Mouse (Mus musculus) CH12.LX (cell line): ENCODE data around the gene Cnn2. TPM values are rescaled to one million over a fixed set of nuclear protein-coding genes. Genes with fewer than 3 reads are reported as not detected.

ENCODE experiments used
- DNase-seq: peaks from one replicate; pipeline ENCODE4 v3.0.0-alpha.2; 2013; ENCODE audit errors: extremely low read depth
- H3K27ac ChIP-seq: 2 replicates; pipeline ENCODE4 v1.5.1; 2012; ENCODE audit warnings: low read depth, mild to moderate bottlenecking, control low read depth, moderate library complexity; ENCODE audit not compliant: insufficient read depth
- H3K27me3 ChIP-seq: replicated peaks from 2 replicates; pipeline ENCODE3; 2012; ENCODE audit warnings: inconsistent platforms
- H3K36me3 ChIP-seq, 2 experiments: replicated peaks in 1 of 2; 2 replicates each; pipeline versions ENCODE3 to v1.6.1; 2012; ENCODE audit warnings: inconsistent platforms in 1 of 2, low read length in 1 of 2, mild to moderate bottlenecking in 1 of 2, mixed read lengths in 1 of 2, moderate library complexity in 1 of 2; ENCODE audit not compliant: control insufficient read depth in 1 of 2, insufficient read depth in 1 of 2
- H3K4me1 ChIP-seq, 2 experiments: 2 replicates each; pipeline ENCODE4 v1.6.1; 2012; ENCODE audit warnings: inconsistent platforms in 1 of 2, moderate library complexity in 1 of 2; ENCODE audit not compliant: insufficient read depth in 2 of 2, control insufficient read depth in 1 of 2
- H3K4me2 ChIP-seq: 2 replicates; pipeline ENCODE4 v1.6.1; 2012; ENCODE audit warnings: low read depth, mild to moderate bottlenecking, control low read depth; ENCODE audit not compliant: poor library complexity, insufficient read depth, severe bottlenecking
- H3K4me3 ChIP-seq, 3 experiments: fragments of 150-350 bp in 1 of 3; sonication (generic) in 1 of 3; replicated peaks in 1 of 3; 2 replicates each; pipeline versions ENCODE3 to v1.5.1; 2011 to 2012; ENCODE audit warnings: low read depth in 2 of 3, low read length in 2 of 3, mild to moderate bottlenecking in 2 of 3, moderate library complexity in 2 of 3, control low read depth in 1 of 3, improper control_type of control experiment in 1 of 3, inconsistent platforms in 1 of 3, mixed read lengths in 1 of 3; ENCODE audit not compliant: poor library complexity in 1 of 3
- H3K79me2 ChIP-seq: replicated peaks from 2 replicates; pipeline ENCODE4 v1.6.1; 2012; ENCODE audit warnings: mild to moderate bottlenecking, moderate library complexity; ENCODE audit not compliant: control insufficient read depth, poor library complexity, insufficient read depth, severe bottlenecking; ENCODE audit errors: extremely low read depth
- H3K9ac ChIP-seq: 2 replicates; pipeline ENCODE4 v1.6.1; 2012; ENCODE audit warnings: low read depth, mild to moderate bottlenecking, control low read depth, moderate library complexity; ENCODE audit not compliant: insufficient read depth
- H3K9me3 ChIP-seq: replicated peaks from 2 replicates; pipeline ENCODE3; 2012; ENCODE audit warnings: low read length, inconsistent platforms, mixed read lengths
- ELF1 ChIP-seq: IDR thresholded peaks from 2 replicates; pipeline ENCODE4 v1.6.1; 2014; ENCODE audit warnings: low read depth, mild to moderate bottlenecking, inconsistent platforms, low read length, improper control_type of control experiment
- ETS1 ChIP-seq: conservative IDR thresholded peaks from 2 replicates; pipeline ENCODE4 v1.6.1; 2012; ENCODE audit warnings: low read depth, mild to moderate bottlenecking, inconsistent platforms, low read length, improper control_type of control experiment, moderate library complexity
- JUND ChIP-seq: conservative IDR thresholded peaks from 2 replicates; pipeline ENCODE4 v1.6.1; 2011; ENCODE audit warnings: low read depth, low read length, improper control_type of control experiment
- MEF2A ChIP-seq: IDR thresholded peaks from 2 replicates; pipeline ENCODE4 v1.6.1; 2014; ENCODE audit warnings: low read depth, mild to moderate bottlenecking, inconsistent platforms, low read length, improper control_type of control experiment, borderline replicate concordance
- MXI1 ChIP-seq: IDR thresholded peaks from 2 replicates; pipeline ENCODE4 v1.6.1; 2011; ENCODE audit warnings: mild to moderate bottlenecking, low read depth, low read length, improper control_type of control experiment
- PAX5 ChIP-seq: IDR thresholded peaks from 2 replicates; pipeline ENCODE4 v1.6.1; 2012; ENCODE audit warnings: low read length, inconsistent platforms, mixed read lengths
- POLR2AphosphoS2 ChIP-seq: IDR thresholded peaks from 2 replicates; pipeline ENCODE4 v1.6.1; 2011; ENCODE audit warnings: low read depth, low read length, improper control_type of control experiment
- RCOR1 ChIP-seq: conservative IDR thresholded peaks from 2 replicates; pipeline ENCODE4 v1.6.1; 2012; ENCODE audit warnings: low read depth, mild to moderate bottlenecking, inconsistent platforms, low read length, improper control_type of control experiment
- SIN3A ChIP-seq: IDR thresholded peaks from 2 replicates; pipeline ENCODE4 v1.6.1; 2012; ENCODE audit warnings: low read length, improper control_type of control experiment, inconsistent platforms
- UBTF ChIP-seq: IDR thresholded peaks from 2 replicates; pipeline ENCODE4 v1.6.1; 2012; ENCODE audit warnings: low read depth, mild to moderate bottlenecking, inconsistent platforms, low read length, improper control_type of control experiment, moderate library complexity
- ZKSCAN1 ChIP-seq: IDR thresholded peaks from 2 replicates; pipeline ENCODE4 v1.6.1; 2012; ENCODE audit warnings: low read depth, inconsistent platforms, low read length, improper control_type of control experiment, borderline replicate concordance
- ZMIZ1 ChIP-seq: IDR thresholded peaks from 2 replicates; pipeline ENCODE4 v1.6.1; 2012; ENCODE audit warnings: low read depth, mild to moderate bottlenecking, inconsistent platforms, low read length, improper control_type of control experiment
- ZNF384 ChIP-seq: IDR thresholded peaks from 2 replicates; pipeline ENCODE4 v1.6.1; 2012; ENCODE audit warnings: low read depth, low read length, improper control_type of control experiment, inconsistent platforms
- dilution Hi-C: fragments of 300-500 bp; cut with MboI; formaldehyde crosslinking; loops from 2 replicates; pipeline ENCODE4 v1.14.3; 2020; ENCODE audit warnings: low sequenced_read_pairs; ENCODE audit not compliant: extremely low pct_unique_long_range_greater_than_20kb, extremely low pct_ligation_motif_present
- in situ Hi-C: fragments of 300-500 bp; cut with MboI; formaldehyde crosslinking; loops from 3 replicates; pipeline ENCODE4 v1.14.3; 2019; ENCODE audit warnings: low sequenced_read_pairs, low pct_ligation_motif_present, low pct_unique_long_range_greater_than_20kb, mixed read lengths
- polyA plus RNA-seq: library from polyadenylated mRNA; unstranded; fragments of >175 nt; gene quantifications from 2 replicates; pipeline ENCODE4 v1.2.1, GENCODE M21; 2012; ENCODE audit warnings: low read depth; ENCODE audit not compliant: insufficient read length
- total RNA-seq, 2 experiments: library from RNA; depleted of rRNA; stranded (reverse); fragments of 300-350 nt in 1 of 2; fragments of >200 nt in 1 of 2; gene quantifications; 2 replicates each; pipeline ENCODE4 v1.2.3; 2012 to 2014

Gene Cnn2
- total and polyA plus RNA-seq, 3 experiments: 26.9 to 62.7 (median 49.0) TPM

DNA sequence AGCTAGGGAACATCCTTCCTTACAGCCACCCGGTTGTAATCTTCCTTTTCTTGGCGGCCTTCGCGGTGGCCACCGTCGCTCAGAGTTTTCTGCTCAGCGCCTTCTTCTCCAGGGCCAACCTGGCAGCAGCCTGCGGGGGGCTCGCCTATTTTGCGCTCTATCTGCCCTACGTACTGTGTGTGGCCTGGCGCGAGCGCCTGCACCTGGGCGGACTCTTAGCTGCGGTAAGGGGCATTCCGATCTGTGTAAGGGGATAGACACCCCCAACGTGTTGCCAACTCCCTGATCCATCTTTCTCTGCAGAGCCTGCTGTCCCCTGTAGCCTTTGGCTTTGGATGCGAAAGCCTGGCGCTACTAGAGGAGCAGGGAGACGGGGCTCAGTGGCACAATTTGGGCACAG lies 14.4 kb downstream of the Cnn2 start:
- Histone ChIP-seq H3K4me1 (0 out of 4 replicates have a peak, but pooled peaks cover 0 to 3% of the 10 kb centered on the region in 2 experiments), H3K27me3 (no peaks in the 10 kb centered on the region), H3K4me3 (no peak overlapping the region), H3K79me2 (no peaks in the 10 kb centered on the region), H3K9ac (no peak overlapping the region), H3K4me2 (no peak overlapping the region), H3K27ac (no peak overlapping the region), H3K36me3 (peaks cover 6 to 86% of the 10 kb centered on the region in 2 experiments), H3K9me3 (no peaks in the 10 kb centered on the region)
- in situ Hi-C loops: no loop called here
- TF ChIP-seq JUND: no peak
- no peak for TF ChIP-seq ETS1
- no peak for TF ChIP-seq MEF2A
- TF ChIP-seq SIN3A: no peak
- no peak for TF ChIP-seq MXI1
- TF ChIP-seq RCOR1: no peak
- no peak for TF ChIP-seq POLR2AphosphoS2
- no peak for TF ChIP-seq ZNF384
- TF ChIP-seq ZKSCAN1: no peak
- no peak for TF ChIP-seq ELF1
- no peak for TF ChIP-seq UBTF
- no peak for TF ChIP-seq PAX5
- dilution Hi-C loops: no loop called here
- DNase-seq: no peak

GRCm38 (mm10) chr10:80003374-80004232 lies 15.2 kb downstream of the Cnn2 start:
- in situ Hi-C loops (no loop called here), dilution Hi-C loops (no loop called here)
- Histone ChIP-seq H3K9ac (no peak overlapping the region), H3K27ac (no peak overlapping the region), H3K4me1 (0 out of 4 replicates have a peak, but pooled peaks cover 0 to 3% of the 10 kb centered on the region in 2 experiments), H3K27me3 (no peaks in the 10 kb centered on the region), H3K4me3 (no peak overlapping the region), H3K36me3 (peaks cover 13 to 86% of the 10 kb centered on the region in 2 experiments), H3K4me2 (no peak overlapping the region), H3K79me2 (no peaks in the 10 kb centered on the region), H3K9me3 (no peaks in the 10 kb centered on the region)
- no peak for TF ChIP-seq ZMIZ1
- DNase-seq: no peak
